In the genomic region with DNA sequence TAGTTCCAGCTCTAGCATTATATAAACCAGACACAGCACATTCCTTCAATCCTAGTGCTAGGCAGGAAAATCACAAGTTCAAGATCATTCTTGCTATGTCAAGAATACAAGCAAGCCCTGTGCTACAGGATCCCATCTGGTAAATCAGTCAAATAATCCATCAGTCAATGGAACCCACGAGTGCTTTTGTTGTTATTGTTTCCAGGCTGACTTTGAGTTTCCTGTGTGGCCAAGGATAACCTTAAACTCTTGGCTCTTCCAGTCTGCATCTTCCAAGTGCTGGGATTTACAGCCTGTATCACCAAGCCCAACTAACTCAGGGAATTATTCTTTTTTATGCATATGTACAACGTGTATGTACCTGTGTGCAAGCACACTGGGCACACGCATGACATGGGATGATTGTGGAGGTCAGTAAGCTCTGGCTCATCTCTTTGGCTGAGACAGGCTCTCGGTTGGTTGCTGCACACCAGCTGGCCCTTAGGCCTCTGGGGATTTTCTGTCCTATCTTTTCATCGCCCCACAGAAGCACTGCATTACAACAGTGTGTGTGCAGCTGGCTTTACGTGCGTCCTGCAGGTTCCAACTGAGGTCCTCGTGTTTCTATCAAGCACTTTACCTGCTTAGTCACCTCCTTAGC, we compare ENCODE assay signal across 20 mouse cellular contexts. TPM values are rescaled to one million over a fixed set of nuclear protein-coding genes. Genes with fewer than 3 reads are reported as not detected.
DNase-seq lines count a peak whose midpoint lies in the region; ATAC-seq and TF ChIP-seq lines count a peak whose summit lies in the region.
"Had no signal": no experiment of that assay in that cellular context is flagged by ENCODE, and none has a peak within 500 bp of the region (broad histone marks: within the 10 kb centered on the region; RNA-seq: fewer than 3 reads in every experiment).

No protein-coding gene starts in this region.

- ATAC-seq in heart, embryonic 12.5 days (ENCODE audit: insufficient number of reproducible peaks, low FRiP score) = no peak
- ATAC-seq: forebrain, embryonic 13.5 days; forebrain, postnatal 0 days; intestine, embryonic 15.5 days had no signal

- no peak overlapping the region for H3K4me2 ChIP-seq in heart, embryonic 12.5 days
- H3K4me2 ChIP-seq: embryonic facial prominence, embryonic 13.5 days; forebrain, embryonic 13.5 days; heart, embryonic 15.5 days; hindbrain, embryonic 14.5 days; intestine, embryonic 15.5 days had no signal

- peak overlapping the region; percentile 74 for H3K27ac ChIP-seq in gastrocnemius, adult 2 months
- H3K27ac ChIP-seq in heart, adult 2 months = peak overlapping the region; percentile 82
- H3K27ac ChIP-seq in heart, embryonic 12.5 days (ENCODE audit: poor library complexity, severe bottlenecking) = no peak overlapping the region
- H3K27ac ChIP-seq in kidney, adult 2 months (ENCODE audit: insufficient read depth, low read depth, low read length) = peak overlapping the region; percentile 8; the same call in 1 of the 2 replicates
- H3K27ac ChIP-seq: embryonic facial prominence, embryonic 13.5 days; forebrain, embryonic 13.5 days; hindbrain, embryonic 14.5 days; intestine, embryonic 15.5 days had no signal

- TF ChIP-seq CTCF in gastrocnemius, adult 2 months (IDR thresholded peaks at IDR 0.05) = no peak
- no peak for TF ChIP-seq CTCF in heart, adult 2 months (IDR thresholded peaks at IDR 0.05)
- TF ChIP-seq CTCF in kidney, adult 2 months (conservative IDR thresholded peaks at IDR 0.05; ENCODE audit: insufficient read depth, insufficient read length, low read depth, low read length) = no peak

- H3K9ac ChIP-seq in heart, adult 2 months (ENCODE audit: low read depth, low read length) = no peak overlapping the region
- H3K9ac ChIP-seq in heart, embryonic 12.5 days = no peak overlapping the region
- H3K9ac ChIP-seq: embryonic facial prominence, embryonic 13.5 days; forebrain, embryonic 13.5 days; forebrain, postnatal 0 days; heart, embryonic 15.5 days; hindbrain, embryonic 14.5 days; intestine, embryonic 15.5 days had no signal

- H3K9me3 ChIP-seq in heart, embryonic 12.5 days (replicated peaks) = no peaks in the 10 kb centered on the region
- H3K9me3 ChIP-seq: embryonic facial prominence, embryonic 13.5 days; forebrain, embryonic 13.5 days; heart, embryonic 15.5 days; intestine, embryonic 15.5 days had no signal

- peaks cover 14% of the 10 kb centered on the region for H3K36me3 ChIP-seq in heart, adult 2 months (ENCODE audit: control insufficient read depth, insufficient read depth, low read length)
- H3K36me3 ChIP-seq in heart, embryonic 12.5 days = peaks cover 50% of the 10 kb centered on the region
- H3K36me3 ChIP-seq in kidney, adult 2 months (ENCODE audit: control insufficient read depth, insufficient read depth, low read length) = no peaks in the 10 kb centered on the region
- H3K36me3 ChIP-seq: intestine, embryonic 15.5 days had no signal

- H3K4me1 ChIP-seq in heart, adult 2 months (ENCODE audit: control insufficient read depth, insufficient read depth, low read length) = peaks cover 24% of the 10 kb centered on the region
- H3K4me1 ChIP-seq in heart, embryonic 12.5 days (replicated peaks) = peaks cover 21% of the 10 kb centered on the region
- H3K4me1 ChIP-seq in kidney, adult 2 months (ENCODE audit: control insufficient read depth, insufficient read depth, low read length) = peaks cover 23% of the 10 kb centered on the region; the same call in 1 of the 2 replicates
- H3K4me1 ChIP-seq: embryonic facial prominence, embryonic 13.5 days had no signal

- 39% methylated on average over 8 of the region's 8 CpGs for WGBS in heart, adult 2 months
- 74% methylated on average over 8 of the region's 8 CpGs for WGBS in heart, embryonic 12.5 days
- WGBS in kidney, adult 2 months = 67% methylated on average over 8 of the region's 8 CpGs

- H3K27me3 ChIP-seq in heart, adult 2 months (ENCODE audit: control insufficient read depth, insufficient read depth, low read length) = no peaks in the 10 kb centered on the region
- no peaks in the 10 kb centered on the region for H3K27me3 ChIP-seq in heart, embryonic 12.5 days (replicated peaks)
- H3K27me3 ChIP-seq in kidney, adult 2 months (replicated peaks; ENCODE audit: control insufficient read depth, insufficient read depth, low read length) = no peaks in the 10 kb centered on the region
- H3K27me3 ChIP-seq: embryonic facial prominence, embryonic 13.5 days; forebrain, embryonic 13.5 days; heart, embryonic 15.5 days; intestine, embryonic 15.5 days had no signal

- TF ChIP-seq EP300 in heart, adult 2 months (IDR thresholded peaks at IDR 0.05; ENCODE audit: insufficient read depth, low read depth, low read length) = no peak

- peak; percentile 36; the same call in 1 of the 2 replicates for TF ChIP-seq POLR2A in heart, adult 2 months (IDR thresholded peaks at IDR 0.05; ENCODE audit: insufficient read depth, low read depth, low read length)
- TF ChIP-seq POLR2A in kidney, adult 2 months (IDR thresholded peaks at IDR 0.05; ENCODE audit: low read depth, low read length) = no peak

- intact Hi-C loops in gastrocnemius, adult 2 months (cut with DNase I) = no loop called here
- intact Hi-C loops in gastrocnemius, postnatal 36 days (cut with DNase I) = no loop called here
- intact Hi-C loops in heart, adult 2 months (cut with DNase I) = loop anchor here (2.0 kb wide), 1 partner anchor 25 kb away; no protein-coding TSS in a partner anchor
- intact Hi-C loops in left cerebral cortex, postnatal 36 days (cut with DNase I) = no loop called here

- peak overlapping the region; percentile 38 for H3K4me3 ChIP-seq in gastrocnemius, adult 2 months
- H3K4me3 ChIP-seq in heart, adult 2 months = no peak overlapping the region; the same call in 1 of the 2 replicates
- no peak overlapping the region for H3K4me3 ChIP-seq in heart, embryonic 12.5 days
- H3K4me3 ChIP-seq in kidney, adult 2 months (ENCODE audit: insufficient read depth, low read depth, low read length) = no peak overlapping the region
- H3K4me3 ChIP-seq: embryonic facial prominence, embryonic 13.5 days; forebrain, embryonic 13.5 days; heart, embryonic 15.5 days; intestine, embryonic 15.5 days had no signal

- no peaks in the 10 kb centered on the region for H3K79me2 ChIP-seq in heart, adult 2 months (replicated peaks; ENCODE audit: control insufficient read depth, insufficient read depth, low read length)

- no peak for DNase-seq in gastrocnemius, adult 2 months
- no peak for DNase-seq in gastrocnemius, postnatal 36 days
- DNase-seq in heart, adult 2 months = peak; percentile 54
- no peak for DNase-seq in kidney, adult 2 months
- DNase-seq in kidney, postnatal 4 days = no peak
- DNase-seq in A20 (ENCODE audit: low read depth, low spot score) = peak; percentile 25
- DNase-seq in left cerebral cortex, postnatal 36 days (ENCODE audit: low spot score in 2 of 2) = no peak
- DNase-seq: adrenal gland, adult 2 months; adrenal gland, postnatal 25 days; cerebellum, adult 18-20 months; cerebellum, adult 9-11 months; cerebellum, postnatal 36 days; forebrain, postnatal 0 days; kidney, adult 8-10 months had no signal

RNA-seq across cellular contexts. Expression of a gene that starts 32.5 kb away (rescaled TPM):
- 1 to 10 TPM; 7.7 to 7.8 TPM for total RNA-seq in gastrocnemius, adult 2 months (2021)
- total RNA-seq in gastrocnemius, postnatal 36 days (2021) = 1 to 10 TPM; 6.0 to 6.3 TPM
- total RNA-seq in heart, adult 2 months (2021) = 1 to 10 TPM; 6.6 to 7.5 TPM
- 5.1 and 5.2 TPM in 2 replicates for polyA plus RNA-seq in heart, adult 2 months (2012; rRNA removed)
- polyA plus RNA-seq in heart, embryonic 12.5 days (2016; fragmentation: Nextera tagmentation; extraction: Ambion mirVana) = 39.2 and 47.1 TPM in 2 replicates
- polyA plus RNA-seq in kidney, adult 2 months (2012; rRNA removed) = 9.4 and 10.1 TPM in 2 replicates
- total RNA-seq in left cerebral cortex, postnatal 36 days (2021) = 10 to 100 TPM in 1 of 2 experiments, 1 to 10 TPM in 1; 9.7 to 12.3 TPM

RNA-seq across cellular contexts. Expression of a gene that starts 36.4 kb away (rescaled TPM):
- 10 to 100 TPM; 14.6 to 15.6 TPM for total RNA-seq in gastrocnemius, adult 2 months (2021)
- total RNA-seq in gastrocnemius, postnatal 36 days (2021) = 10 to 100 TPM; 10.6 to 11.4 TPM
- total RNA-seq in heart, adult 2 months (2021) = 10 to 100 TPM; 22.3 to 22.4 TPM
- 8.7 and 10.1 TPM in 2 replicates for polyA plus RNA-seq in heart, adult 2 months (2012; rRNA removed)
- 19.5 and 22.9 TPM in 2 replicates for polyA plus RNA-seq in heart, embryonic 12.5 days (2016; fragmentation: Nextera tagmentation; extraction: Ambion mirVana)
- polyA plus RNA-seq in kidney, adult 2 months (2012; rRNA removed) = 19.5 and 25.2 TPM in 2 replicates
- 10 to 100 TPM; 12.7 to 13.4 TPM for total RNA-seq in left cerebral cortex, postnatal 36 days (2021)

RNA-seq across cellular contexts. Expression of a gene that starts 56.6 kb away (rescaled TPM):
- total RNA-seq in gastrocnemius, adult 2 months (2021) = 10 to 100 TPM; 10.4 to 11.7 TPM
- 10 to 100 TPM in 1 of 2 experiments, 1 to 10 TPM in 1; 7.2 to 11.0 TPM for total RNA-seq in gastrocnemius, postnatal 36 days (2021)
- total RNA-seq in heart, adult 2 months (2021) = 10 to 100 TPM; 21.3 to 24.6 TPM
- polyA plus RNA-seq in heart, adult 2 months (2012; rRNA removed) = 14.8 and 14.9 TPM in 2 replicates
- polyA plus RNA-seq in heart, embryonic 12.5 days (2016; fragmentation: Nextera tagmentation; extraction: Ambion mirVana) = 64.8 and 68.5 TPM in 2 replicates
- 24.4 and 30.2 TPM in 2 replicates for polyA plus RNA-seq in kidney, adult 2 months (2012; rRNA removed)
- total RNA-seq in left cerebral cortex, postnatal 36 days (2021) = 10 to 100 TPM; 21.5 to 24.8 TPM

Comparison
In these comparisons a context has a peak if more than half of its experiments do, and no peak if none do; other contexts are left out.
1. DNase-seq: peak in heart, adult 2 months (2 of 2) and A20 (single experiment); none in gastrocnemius, adult 2 months (single experiment), gastrocnemius, postnatal 36 days (0 of 2), kidney, adult 2 months (single experiment), kidney, postnatal 4 days (0 of 2) and left cerebral cortex, postnatal 36 days (0 of 2).